Mouse (Mus musculus) kidney, adult 8-10 months (tissue): ENCODE results near the gene Svs3b.
"Not testable (repeated sequence)": the region's sequence is repeated elsewhere in the genome, so short reads cannot be mapped to it uniquely, and the experiment has no call there.

Experiments
- DNase-seq, 2 experiments: peaks; one replicate each; pipeline ENCODE4 v3.0.0; 2022

Gene Svs3b

DNA sequence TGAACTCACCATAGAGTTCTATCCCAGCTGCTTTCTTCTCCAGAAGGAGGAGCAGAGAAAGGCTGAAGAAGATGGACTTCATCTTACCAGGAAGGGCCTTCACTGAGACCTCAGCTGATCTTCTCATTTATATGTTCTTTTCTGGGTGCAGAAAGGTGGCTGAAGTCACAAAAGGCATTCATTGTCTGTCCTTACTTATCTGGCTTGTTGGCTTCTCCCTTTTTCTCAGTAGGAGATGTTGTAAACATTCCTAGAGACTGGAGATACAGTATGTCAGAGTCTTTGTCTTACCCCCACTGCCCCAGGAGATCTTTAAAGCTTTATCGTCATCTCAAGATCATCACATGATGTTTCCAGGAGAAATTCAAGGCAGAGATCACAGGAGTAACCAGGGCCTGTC lies at the start of gene Svs3b:
Gene Svs3b, minus strand, starts transcription at position 101 of the 400 bp plus-strand sequence.
- not testable (repeated sequence) for DNase-seq

- not testable (repeated sequence) for DNase-seq
These were observed 32.5 kb upstream of the Svs3b start, which contains the start of gene Svs3a for GRCm38 (mm10) chr2:164288968-164289367. Svs3a (plus strand) TSS chr2:164289268.

- no peak for DNase-seq
These were observed 21.9 kb upstream of the Svs3b start, which contains the start of gene Svs4 for GRCm38 (mm10) chr2:164278359-164278758. Svs4 (minus strand) TSS chr2:164278459.

DNA sequence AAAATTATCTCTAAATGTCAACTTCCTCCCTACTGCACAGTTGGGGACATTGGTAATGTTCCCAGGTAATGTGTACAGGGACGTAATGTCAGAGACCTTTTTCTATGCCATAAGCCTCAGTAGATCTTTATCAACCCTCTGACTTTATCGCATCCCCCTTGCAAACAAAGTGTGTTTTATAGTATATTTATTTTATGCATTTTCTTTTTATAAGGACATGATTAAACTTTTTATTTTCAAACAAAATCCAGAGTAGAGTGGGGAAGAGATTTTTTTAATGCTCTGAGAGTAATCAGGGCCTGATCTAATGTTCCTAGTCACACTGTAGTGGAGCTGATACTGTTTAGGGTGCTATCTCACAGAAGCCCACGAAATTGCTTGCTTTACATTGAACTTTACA lies 18.1 kb downstream of the Svs3b start, which contains the start of gene Svs2:
Gene Svs2, minus strand, starts transcription at position 101 of the 400 bp plus-strand sequence.
- no peak for DNase-seq

DNA sequence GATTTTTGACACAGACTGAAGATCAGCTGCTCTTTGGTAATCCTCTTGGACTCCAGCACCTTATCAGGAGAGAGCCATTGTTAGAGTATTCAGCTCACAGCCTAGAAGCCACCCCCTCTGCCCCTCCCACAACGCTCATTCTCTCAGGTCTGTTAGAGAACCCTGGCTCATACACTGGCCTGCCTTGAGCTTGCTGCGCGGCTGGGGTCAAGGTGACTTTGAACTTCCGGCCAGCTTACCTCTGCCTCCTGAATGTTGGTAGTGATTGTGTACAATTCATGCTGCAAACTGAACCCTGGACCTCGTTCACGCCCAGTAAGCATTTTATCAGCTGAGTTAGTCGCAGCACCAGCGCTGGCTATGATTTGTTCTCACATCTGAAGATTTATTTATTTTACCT lies 23.8 kb downstream of the Svs3b start:
- DNase-seq, result no peak

- DNase-seq, result no peak
These were observed 27.9 kb downstream of the Svs3b start for GRCm38 (mm10) chr2:164228361-164229070.

DNA sequence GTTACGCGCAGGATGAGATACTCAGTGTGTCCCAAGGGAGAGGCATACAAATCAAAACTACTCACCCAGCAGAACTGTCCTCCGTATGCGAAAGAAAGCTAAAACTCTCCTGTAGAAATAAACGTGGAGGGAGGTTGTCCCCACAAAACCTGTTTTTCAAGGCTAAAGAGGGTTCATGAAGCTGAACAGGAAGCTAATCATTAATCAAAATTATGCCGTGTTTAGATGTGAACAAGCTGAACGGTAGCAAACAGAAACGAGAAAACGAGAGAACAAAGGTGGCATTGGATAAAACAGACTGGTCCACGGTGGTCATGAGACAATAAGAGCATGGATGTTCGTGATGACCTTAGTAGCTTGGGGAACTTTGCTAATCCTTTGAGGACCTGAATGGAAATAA lies 34.9 kb downstream of the Svs3b start, which contains the start of gene Wfdc15b:
Gene Wfdc15b, minus strand, starts transcription at position 139 of the 400 bp plus-strand sequence.
- peak in 1 of 2 experiments; percentile 52 for DNase-seq

DNA sequence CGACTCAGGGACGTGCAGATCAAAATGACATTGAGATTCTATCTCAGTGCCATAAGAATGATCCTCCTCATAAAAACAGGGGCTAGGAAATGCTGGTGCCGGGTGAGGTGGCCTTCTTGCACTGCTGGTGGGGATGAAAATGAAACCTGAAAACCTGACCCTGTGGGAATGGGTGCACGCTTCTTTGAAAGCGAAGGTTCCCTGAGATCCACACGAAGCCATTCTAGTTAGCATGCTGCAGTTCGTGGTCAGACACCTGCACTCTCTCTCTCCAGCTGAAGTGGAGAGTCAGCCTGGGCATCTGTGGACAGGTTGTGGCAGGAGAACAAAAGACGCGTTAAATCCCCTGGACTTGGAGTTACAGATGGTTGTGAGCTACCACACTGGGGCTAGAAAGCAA lies 37.1 kb downstream of the Svs3b start:
- no peak for DNase-seq

GRCm38 (mm10) chr2:164212711-164213110 lies 43.7 kb downstream of the Svs3b start:
- no peak for DNase-seq

DNA sequence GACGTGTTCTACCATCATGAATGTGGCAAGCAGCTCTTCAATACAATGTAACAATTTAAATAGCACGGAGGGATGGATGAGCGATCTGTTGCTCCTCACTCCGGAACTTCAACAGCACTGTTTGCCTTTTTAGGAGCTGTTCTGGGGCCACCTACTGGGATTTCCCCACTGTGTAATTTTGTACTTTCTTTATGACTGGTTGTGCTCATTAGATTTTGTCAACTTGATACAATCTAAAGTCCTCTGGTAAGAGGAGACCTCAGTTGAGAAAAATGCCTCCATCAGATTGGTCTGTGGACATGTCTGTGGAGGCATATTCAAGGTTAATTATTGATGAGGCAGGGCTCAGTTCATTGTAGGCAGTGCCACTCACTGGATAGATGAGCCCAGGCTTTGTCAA lies 45.5 kb downstream of the Svs3b start:
- DNase-seq, result no peak

- DNase-seq, result no peak
These were observed 49.8 kb downstream of the Svs3b start for GRCm38 (mm10) chr2:164206676-164207075.

GRCm38 (mm10) chr2:164206011-164206410 lies 50.4 kb downstream of the Svs3b start:
- DNase-seq, result peak; percentile 46 to 83
